Mouse (Mus musculus) left cerebral cortex, postnatal 4 days (tissue): ENCODE measurements around the gene Olfr323. TPM values are rescaled to one million over a fixed set of nuclear protein-coding genes. Genes with fewer than 3 reads are reported as not detected.

Experiments used
- DNase-seq: peaks from one replicate; pipeline ENCODE4 v3.0.0-alpha.2; 2022
- intact Hi-C: fragments of 180-260 bp; cut with DNase I; formaldehyde crosslinking; loops from one replicate; pipeline ENCODE4 v1.15.1; 2025
- total RNA-seq, 2 experiments: library from RNA; stranded (reverse); gene quantifications; 2 replicates each; pipeline ENCODE4 v1.2.3; 2021

Olfr323 gene
- not detected for total RNA-seq

GRCm38 (mm10) chr11:58630401-58630800 lies at the start of gene Olfr323:
Olfr323 (minus strand) TSS chr11:58630501.
- intact Hi-C loops, result no loop called here
- no peak for DNase-seq

DNA sequence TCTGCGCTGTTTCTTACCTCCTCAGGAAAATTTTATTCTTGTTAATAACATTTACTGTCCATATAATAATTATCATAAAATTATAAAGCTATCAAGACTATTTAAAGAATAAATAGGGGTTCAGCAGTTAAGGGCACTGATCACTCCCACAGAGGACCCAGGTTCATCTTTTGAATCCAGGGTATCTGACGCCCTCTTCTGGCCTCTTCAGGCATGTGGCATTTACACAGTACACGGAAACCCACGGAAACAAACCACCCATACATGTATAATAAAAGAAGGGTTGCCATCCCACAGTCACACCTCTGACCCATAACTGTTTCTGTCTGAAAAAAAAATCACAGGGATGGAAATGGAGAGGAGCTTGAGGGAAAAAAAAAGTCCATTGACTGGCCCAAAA lies 41.5 kb upstream of the Olfr323 start:
- no peak for DNase-seq
- intact Hi-C loops, result no loop called here

DNA sequence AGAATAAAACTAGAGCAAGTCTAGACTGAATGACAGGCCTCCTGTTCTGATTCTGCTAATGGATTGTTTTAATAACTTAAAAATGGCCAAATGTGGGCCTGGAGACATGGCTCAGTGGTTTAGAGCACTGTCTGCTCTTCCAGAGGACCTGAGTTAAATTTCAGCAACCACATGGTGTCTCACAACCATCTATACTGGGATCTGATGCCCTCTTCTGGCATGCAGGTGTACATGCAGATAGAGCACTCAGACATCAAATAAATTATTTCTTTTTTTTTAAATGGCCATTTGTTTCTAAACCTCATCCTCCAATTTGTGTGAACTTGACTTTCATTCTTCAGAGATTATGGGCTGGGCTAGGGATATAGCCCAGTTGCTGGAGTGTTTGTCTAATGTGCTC lies 39.0 kb upstream of the Olfr323 start:
- no peak for DNase-seq
- intact Hi-C loops, result no loop called here

DNA sequence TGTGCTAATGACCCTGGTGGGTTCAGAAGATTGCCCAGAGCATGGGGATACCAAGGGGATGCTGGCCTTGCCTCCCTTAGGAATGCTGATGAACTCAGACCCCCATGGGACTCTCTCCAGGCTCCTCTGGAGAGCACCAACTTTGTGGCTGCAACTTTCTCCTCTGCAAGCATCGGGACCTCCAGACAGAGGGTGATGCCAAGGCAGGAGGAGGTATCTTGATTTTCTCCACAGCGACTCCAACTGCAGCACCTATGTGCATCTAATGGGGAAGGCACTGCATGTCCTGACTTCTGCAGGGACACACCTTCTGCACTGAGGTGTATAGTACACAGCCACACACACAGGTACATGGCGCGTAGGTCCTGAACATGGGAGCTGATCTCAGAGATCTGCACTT lies 28.3 kb upstream of the Olfr323 start, which contains the start of gene Olfr322:
Gene Olfr322, plus strand, starts transcription at position 187 of the 400 bp plus-strand sequence.
- no peak for DNase-seq
- intact Hi-C loops, result no loop called here

DNA sequence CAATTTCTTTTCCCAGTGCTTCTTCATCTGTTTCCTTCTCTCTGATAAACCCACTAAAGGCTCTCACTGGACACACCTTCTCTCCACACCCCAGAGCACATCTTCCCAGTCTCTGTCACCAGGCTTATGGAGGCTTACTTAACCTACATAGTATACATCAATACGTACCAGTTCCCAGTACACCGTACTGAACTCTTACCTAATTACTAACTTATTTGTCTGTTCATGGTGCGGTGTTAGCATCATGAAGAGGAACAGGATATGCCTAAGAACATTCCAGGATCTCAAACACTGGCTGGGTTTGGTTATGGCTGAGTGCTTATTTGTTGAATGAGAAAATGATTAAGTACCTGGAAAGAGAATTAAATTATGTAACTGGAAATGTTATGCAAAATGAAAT lies 24.9 kb upstream of the Olfr323 start:
- no peak for DNase-seq
- intact Hi-C loops, result no loop called here

- DNase-seq, result peak; percentile 23
- intact Hi-C loops, result no loop called here
Observed at GRCm38 (mm10) chr11:58643350-58643749, 13.0 kb upstream of the Olfr323 start.

DNA sequence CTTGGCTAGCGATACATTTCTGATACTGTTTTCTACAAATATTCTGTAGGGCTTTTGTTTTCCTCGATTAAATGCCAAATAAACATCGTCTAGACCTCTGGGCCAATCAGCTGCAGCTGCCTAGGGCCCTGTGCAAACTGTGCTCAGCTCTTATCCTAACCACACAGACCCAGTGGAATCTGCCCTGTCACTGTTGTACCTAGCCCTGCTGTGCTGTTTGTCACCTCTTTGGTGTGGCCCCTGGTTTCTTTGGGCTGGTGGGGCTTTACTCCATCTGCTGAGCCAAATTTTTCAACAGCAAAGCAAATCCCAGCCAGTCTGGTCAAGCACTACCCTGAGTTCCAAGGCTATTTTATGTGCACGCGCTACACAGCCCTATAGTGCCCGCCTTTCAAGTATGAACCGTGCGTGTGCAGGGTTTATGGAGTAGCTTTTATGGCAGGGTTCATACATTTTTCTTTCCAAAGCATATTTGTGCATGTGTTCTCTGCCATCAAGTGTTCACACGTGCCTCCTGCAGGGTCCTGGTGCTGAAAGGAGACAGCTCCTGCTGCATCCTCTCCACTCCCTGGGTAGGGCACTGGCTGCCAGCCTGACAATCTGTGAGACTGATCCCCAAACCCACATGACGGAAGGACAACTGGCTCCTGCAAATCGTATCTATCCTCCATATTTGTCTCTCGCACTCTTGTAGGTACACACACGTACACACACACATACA lies 11.5 kb upstream of the Olfr323 start:
- no peak for DNase-seq
- intact Hi-C loops, result no loop called here

DNA sequence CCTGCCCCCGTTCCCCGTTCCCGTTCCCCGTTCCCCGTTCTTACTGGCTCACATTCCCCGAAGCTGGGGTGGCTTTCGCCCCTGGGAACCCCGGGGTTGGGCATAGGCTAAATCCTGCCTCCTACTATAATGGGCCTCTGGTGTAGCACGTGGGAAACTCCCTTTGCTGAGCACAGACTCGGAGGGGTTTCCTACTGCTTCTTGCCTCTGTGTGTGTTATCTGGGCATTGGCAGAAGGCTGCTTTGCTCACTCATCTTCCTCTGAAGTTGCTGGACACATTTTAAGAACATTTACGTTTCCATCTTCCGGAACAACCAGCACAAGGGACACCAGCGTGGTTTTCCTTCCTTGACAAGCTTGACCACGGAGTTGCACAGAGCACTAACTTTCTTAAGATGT lies 10.8 kb upstream of the Olfr323 start:
- intact Hi-C loops, result no loop called here
- DNase-seq, result no peak

GRCm38 (mm10) chr11:58640272-58640867 lies 10.1 kb upstream of the Olfr323 start, which contains the start of gene Trim58:
Trim58 (plus strand) TSS chr11:58640465.
- intact Hi-C loops, result no loop called here
- peak; percentile 10 for DNase-seq

- DNase-seq, result no peak
- intact Hi-C loops, result no loop called here
Observed at GRCm38 (mm10) chr11:58638176-58638701, 7.9 kb upstream of the Olfr323 start.

DNA sequence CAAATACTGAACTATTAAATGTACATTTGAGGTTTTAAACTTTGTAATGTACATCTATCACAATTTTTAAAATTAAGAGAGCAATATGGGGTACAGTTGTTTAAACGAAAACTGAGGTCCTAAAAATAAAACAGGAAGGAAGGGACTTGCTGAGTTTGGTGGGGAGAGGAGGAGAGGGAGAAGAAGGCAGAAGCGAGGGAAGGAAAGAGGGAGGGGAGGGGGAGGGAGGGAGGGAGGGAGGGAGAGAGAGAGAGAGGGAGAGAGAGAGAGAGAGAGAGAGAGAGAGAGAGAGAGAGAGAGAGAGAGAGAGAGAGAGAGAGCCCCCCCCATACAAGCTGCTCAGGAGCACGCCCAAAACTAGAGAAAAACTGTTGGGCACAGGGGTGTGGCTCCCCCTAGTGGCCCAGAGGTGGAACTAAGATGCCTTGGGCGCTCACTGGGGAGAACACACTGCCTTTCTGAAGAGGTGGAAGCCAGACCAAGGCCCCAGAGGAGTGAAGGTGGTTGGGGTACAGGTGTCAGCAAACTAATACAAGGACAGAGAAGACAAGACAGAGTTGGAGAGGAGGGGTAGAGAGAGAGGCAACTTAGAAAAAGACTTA lies 6.2 kb upstream of the Olfr323 start:
- peak; percentile 39 for DNase-seq
- intact Hi-C loops, result no loop called here

DNA sequence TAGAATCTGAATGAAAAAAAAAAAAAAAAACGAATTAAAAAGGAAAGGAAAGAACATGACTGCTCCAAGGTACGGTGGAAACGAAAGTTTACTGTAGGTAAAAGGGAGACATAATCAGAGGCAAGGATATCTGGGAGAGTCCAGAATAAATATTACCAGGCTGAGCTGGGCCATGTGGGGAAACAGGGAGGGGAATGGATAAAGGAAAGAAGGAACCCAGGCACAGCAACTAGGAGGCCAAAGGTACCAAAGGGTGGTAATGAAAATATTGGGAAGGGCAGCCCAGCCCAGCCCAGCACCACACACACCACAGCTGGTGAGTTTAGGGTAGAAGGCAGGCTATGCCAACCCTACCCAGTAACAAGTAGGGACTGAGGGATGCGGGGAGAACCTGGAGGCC lies 4.6 kb upstream of the Olfr323 start:
- intact Hi-C loops, result no loop called here
- no peak for DNase-seq

DNA sequence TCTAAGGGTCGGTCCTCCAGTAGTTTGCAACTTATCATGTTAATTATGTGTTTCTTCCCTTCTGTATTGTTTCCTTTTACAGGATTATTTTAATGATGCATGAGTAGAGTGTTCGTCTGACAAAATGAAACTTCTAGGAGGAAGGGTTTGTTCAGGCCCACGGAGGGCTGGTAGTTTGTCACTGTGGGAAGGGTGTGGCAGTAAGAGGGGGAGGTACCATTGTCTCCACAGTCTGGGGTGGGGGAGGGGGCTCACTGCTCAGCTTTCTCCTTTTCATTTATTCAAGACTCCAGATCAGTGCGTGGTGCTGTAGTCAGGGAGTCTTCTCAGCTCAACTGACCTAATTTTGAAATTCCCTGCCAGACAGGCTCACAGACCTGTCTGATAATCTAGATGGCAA lies 4.2 kb downstream of the Olfr323 start:
- DNase-seq, result no peak
- intact Hi-C loops, result no loop called here

GRCm38 (mm10) chr11:58618793-58619192 lies 11.5 kb downstream of the Olfr323 start:
- intact Hi-C loops, result no loop called here
- DNase-seq, result no peak

DNA sequence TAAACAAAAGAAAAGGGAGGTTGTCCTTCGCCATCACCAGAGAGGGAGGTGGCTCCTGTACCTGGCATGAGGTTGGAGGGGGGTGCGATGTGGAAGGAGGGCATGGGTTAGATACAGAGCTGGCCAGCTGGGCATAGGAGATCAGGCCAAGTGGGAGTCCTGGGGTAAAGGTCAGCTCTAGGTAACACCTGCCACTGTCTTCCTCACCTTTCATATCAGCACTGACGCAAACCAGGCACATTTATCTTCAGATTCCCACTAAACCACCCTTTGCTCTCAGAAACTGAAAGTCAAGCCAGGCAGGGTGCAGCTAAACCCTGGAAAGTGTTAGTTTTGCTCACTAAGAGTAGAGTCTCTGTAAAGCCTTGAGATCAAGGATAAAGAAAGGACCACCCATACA lies 11.9 kb downstream of the Olfr323 start:
- no peak for DNase-seq
- intact Hi-C loops, result no loop called here

DNA sequence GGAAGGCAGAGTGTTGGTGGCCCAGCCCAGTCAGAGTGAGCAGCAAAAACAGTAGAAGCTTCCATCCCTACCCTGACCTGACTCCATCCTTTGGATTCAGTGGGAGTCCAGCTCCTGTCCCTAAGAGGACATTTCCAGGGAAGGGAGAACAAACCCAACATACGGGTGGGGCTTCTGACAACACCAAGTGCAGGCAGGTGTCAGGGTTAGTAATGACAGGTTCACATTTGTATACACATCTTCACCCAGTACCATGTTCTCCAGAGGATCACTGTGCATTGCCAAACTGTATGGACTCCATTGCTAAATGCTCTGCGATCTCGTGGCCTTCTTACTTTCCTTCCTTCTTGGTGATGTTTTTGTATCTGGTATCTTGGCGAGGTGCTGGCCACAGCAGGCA lies 14.3 kb downstream of the Olfr323 start, which contains the start of gene 2210407C18Rik:
Gene 2210407C18Rik, minus strand, starts transcription at position 101 of the 400 bp plus-strand sequence.
- intact Hi-C loops, result no loop called here
- DNase-seq, result no peak

GRCm38 (mm10) chr11:58614526-58614925 lies 15.8 kb downstream of the Olfr323 start:
- DNase-seq, result peak; percentile 29
- intact Hi-C loops, result no loop called here

- intact Hi-C loops, result no loop called here
- DNase-seq, result no peak
Observed at GRCm38 (mm10) chr11:58613359-58613758, 16.9 kb downstream of the Olfr323 start.

DNA sequence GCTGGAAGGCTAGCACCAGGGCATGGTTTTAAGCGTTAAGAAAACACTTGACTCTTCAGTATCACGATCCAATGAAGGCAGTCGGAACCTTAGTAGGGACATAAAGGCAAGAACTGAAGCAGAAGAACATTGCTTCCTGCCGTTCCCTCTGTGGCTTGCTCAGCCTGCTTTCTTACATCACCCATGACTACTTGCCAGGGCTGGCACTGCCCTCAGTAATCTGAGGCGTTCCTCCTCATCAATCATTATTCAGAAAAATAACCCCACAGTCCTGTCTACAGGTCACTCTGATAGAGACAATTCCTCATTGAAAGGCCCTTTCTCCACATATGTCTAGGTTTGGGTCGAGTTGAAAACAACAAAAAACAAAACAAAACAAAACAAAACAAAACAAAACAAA lies 23.3 kb downstream of the Olfr323 start:
- intact Hi-C loops, result no loop called here
- no peak for DNase-seq

DNA sequence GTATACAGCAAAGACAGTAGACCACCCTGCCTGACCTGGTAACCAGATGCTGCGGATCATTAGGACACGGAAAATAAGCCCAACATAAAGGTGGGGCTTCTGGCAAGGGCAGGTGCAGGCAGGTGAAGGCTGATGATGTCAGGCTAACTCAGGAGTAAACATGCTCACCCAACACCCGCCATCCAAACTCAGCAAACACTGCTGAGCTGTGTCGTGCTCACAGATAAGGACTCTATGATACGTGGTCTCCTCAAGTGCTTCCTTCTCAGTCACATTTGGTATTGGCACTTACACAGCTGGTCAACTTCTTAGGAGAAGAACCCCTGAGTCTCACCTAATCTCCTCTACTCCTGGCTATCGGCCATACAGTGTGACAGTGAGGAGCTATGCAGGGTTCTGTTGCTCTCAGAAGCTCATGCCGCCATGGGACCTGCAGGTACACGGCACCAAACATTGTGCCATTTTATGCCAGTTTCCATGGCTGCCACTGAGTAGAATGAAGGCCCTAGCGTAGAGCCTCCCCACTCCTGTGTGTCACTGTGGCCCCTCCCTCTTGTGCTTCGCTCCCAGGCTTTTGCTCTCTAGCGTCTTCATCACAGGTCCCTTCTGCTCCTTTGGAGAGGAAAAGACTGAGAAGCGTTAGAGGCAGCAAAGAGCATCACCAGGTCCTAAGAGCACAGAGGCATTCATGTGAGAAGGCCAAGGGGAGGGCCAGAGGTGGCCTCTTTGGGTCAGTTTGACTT lies 24.0 kb downstream of the Olfr323 start:
- no peak for DNase-seq
- intact Hi-C loops, result no loop called here

DNA sequence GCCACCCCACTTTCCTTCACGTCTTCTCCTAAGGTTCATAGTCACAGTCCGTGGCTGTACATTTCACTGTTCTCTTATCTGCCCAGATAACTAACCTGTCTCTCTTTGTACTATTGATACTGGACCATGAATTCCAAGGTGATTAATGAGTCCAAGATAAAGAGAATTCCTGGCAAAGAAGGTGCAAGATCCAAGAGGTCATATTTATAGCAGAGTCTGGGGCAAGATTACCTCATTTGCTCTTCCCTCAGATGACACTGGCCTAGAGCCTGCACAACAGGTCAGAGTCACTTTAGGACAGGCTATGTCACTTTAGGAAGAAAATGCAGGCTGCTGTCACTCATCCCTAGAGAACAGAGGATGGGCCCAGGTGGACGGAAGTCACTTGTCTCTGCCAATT lies 25.1 kb downstream of the Olfr323 start:
- DNase-seq, result no peak
- intact Hi-C loops, result no loop called here
